Mouse (Mus musculus) megakaryocyte progenitor cell, adult 5-6 weeks (primary cell): Measurements from ENCODE around the gene Gm17455. TPM values are rescaled to one million over a fixed set of nuclear protein-coding genes. Genes with fewer than 3 reads are reported as not detected.
A peak's percentile ranks its signal among the peaks of the same experiment; 100 is the strongest.

Experiments used
- ATAC-seq: replicated peaks from 2 replicates; pipeline ENCODE4 v1.8.0; 2016; ENCODE audit warnings: mild to moderate bottlenecking, moderate TSS enrichment, inconsistent platforms; ENCODE audit not compliant: poor library complexity
- total RNA-seq, 2 experiments: library from RNA; stranded (forward) in 1 of 2; stranded (reverse) in 1 of 2; fragments of 157-497, 149-512 nt in 1 of 2; fragments of 200-1000 nt in 1 of 2; gene quantifications; 2 replicates each; pipeline versions ENCODE4 v1.2.3 to v1.2.4; 2015 to 2017

The Gm17455 gene
- total RNA-seq (2015) = 0.29 TPM in 1 of 2 replicates, not detected in the other
- not detected in 2 replicates for total RNA-seq (2017)

- no peak for ATAC-seq
Observed at GRCm38 (mm10) chr10:60399449-60399848, at the start of gene Gm17455. Gm17455 (plus strand) TSS chr10:60399726.

DNA sequence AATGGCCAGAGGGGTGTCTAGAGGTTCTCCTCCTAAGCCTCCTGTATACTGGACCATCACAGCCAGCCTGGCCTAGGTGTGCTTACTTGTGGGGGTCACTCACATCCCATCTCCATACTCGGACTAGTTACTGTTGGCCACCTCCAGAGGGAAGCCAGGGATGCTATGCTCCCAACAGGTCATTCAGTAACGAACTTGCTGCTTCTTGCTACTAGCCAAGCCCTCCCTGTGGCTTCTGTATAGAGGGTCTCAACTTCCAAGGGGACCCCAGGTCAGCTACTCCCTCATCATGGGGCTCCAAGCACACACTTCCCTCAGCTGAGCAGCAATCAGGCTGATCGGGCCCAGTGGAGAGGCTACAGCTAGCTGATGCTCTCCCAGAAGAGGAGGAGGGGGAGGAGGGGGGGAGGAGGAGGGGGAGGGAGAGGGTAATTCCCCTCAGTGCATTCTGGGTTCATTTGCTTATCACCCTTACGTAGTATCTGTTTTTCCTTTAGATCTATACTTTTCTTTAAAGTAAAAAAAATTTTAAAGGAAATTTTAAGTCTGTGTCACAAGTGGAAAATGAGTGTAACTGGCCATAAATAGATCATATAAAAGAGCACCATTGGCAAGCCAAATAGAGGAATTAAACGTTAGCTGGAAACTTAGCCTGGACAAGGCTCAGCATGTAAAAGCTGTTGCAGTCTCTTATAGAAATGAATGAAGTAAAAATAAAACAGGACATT lies 49.3 kb upstream of the Gm17455 start:
- no peak for ATAC-seq

DNA sequence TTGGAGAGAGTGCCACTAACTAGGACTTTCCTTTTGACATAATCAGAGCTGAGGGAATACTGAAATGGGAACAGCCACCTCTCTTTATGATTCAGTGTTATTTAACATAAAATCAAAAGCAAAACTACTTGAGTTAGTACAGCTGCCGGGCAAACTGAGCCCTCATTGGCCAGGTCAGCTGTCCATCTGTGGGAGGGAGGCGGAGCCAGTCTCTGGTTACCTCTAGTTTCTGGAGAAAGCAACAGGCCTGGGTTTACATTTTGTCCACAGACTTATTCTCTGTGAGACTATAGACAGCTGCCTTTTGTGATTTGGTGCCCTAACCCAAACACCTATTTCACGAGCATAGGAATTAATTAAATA lies 48.7 kb upstream of the Gm17455 start:
- ATAC-seq = peak; percentile 42

DNA sequence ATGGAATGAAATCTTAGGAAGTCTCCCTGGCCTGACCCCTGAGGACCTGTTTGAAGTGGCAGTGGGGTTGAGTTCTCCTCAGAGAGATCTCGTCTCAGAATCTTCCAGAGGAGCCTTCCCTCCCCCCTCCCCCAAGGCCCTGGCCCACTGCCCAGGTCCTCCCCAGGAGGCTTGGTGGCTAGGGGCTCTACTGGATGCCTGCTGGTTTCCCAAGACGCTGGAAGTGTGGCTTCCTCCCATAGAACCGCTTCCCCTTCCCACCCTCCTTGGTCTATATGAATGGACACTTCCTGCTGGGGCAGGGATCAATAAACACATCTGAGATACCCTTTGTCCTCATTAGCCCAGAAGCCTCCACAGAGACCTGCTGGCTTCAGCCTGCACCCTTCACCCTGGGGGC lies 48.3 kb upstream of the Gm17455 start:
- ATAC-seq = no peak

DNA sequence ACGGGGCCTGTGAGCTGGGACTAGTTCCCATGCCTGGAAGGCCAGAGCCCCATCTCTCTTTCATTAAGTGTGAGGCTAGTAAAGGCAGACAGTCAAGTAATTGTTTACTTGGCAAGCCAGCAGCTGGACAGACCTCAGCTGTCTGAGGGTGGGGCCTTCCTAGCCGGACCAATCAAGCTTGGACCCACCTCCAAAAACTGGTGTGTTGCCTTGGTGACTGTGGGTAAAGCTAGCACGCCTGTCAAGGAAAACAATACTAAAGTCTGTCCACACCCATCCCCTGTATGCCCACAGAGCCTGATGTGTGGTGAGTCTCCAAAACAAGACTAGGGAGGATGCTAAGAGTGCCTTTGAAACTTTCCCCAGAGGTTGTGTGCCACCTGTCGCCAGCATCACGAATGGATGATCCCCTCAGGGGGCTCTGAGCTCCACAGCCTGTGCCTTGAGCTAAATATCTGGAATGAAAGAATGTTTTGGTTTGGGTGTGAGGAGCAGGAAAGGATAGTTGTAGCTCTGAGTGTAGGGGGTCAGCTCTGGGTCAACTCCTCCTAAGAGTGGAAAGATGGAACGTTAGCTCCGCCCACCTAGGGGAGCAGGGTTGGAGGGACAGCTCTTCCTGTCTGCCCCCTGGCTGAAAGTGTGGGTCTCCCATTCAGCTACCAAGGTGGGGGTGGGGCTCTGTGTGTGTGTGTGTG lies 47.6 kb upstream of the Gm17455 start:
- peak; percentile 44 for ATAC-seq

DNA sequence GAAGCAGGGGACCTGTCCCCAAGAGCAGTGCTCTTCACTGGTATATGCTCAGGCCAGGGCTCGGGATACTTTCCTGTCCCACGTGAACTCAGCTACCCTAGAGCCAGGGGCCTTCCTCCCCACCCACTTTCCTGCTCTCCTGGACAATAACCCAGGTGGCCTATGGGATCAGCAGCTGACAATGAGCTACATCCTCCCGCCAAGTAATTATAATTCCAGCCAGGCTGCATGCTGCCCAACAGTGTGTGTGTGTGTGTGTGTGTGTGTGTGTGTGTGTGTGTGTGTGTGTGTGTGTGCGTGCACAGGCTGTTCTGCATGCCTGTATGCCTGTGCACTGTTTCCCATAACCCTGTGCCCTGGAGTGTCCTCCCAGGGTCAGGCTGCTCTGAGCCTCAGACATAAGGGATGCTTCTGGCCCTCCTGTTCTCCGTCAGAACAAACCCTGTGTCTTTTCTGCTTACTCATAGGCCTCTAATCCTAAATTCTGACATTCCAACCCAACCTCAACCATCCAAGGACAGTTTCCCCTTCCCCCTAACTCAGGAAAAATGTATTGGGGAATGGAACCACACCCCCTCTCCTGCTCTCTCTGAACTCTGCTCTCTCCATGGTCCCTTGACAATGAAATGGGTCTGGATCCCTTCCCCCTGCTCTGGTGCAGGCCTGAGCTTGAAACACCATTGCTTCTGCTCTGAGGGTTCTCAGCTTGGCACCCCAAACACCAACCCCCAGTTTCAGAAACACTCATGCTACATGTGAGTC lies 46.1 kb upstream of the Gm17455 start:
- no peak for ATAC-seq

DNA sequence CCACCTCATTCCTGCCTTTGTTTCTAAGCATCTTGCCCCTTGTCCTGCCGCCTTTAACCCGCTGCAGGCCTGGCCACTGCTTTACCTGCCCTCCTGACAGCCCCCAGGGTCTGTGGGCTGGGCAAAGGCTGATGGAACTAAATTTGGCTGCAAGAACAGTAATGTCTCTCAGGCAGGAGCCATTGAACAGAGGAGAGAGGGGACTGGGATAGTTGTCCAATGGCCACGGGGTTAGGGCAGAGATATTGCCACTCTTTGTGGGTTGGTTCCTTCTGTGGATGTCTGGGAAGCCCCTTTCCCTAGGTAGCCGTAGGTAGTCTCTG lies 45.6 kb upstream of the Gm17455 start:
- ATAC-seq = no peak

DNA sequence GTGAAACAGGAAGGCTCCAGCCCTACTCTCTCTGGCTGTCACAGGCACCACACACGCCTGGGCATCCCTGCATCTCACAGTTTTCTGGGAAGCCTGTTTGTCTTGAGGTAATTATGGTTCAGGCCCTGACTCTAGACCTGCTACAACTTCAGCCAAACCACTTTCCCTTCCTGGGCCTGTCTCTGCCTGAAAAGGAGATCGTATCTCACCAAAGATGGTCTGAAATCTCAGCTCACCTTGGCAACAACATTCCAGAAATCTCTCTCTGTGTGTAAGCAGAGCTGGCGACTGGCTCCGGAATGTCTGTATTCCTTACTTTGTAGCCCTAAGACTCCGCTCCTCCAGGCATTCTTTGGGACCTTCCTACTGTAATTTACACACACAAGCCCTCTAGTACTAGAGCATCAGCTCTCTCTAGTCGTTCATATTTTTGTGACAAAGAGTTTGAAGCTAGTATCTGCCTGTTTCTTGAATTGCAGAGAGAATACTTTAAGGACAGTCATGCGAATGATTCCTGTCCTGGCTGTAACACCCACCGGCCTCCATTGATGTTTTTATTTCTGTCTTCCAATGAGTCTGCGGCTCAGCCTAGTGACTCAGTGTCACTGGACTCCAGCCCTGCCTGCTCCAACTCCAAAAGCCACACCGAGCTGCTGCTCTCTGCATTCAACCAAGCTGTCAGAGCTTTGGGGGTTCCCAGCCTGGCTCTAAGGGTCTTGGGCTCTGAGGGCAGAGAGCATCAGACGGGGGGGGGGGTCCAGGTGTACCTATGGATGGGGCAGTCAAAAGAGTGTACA lies 44.4 kb upstream of the Gm17455 start:
- no peak for ATAC-seq

GRCm38 (mm10) chr10:60357441-60357840 lies 42.1 kb upstream of the Gm17455 start:
- no peak for ATAC-seq

DNA sequence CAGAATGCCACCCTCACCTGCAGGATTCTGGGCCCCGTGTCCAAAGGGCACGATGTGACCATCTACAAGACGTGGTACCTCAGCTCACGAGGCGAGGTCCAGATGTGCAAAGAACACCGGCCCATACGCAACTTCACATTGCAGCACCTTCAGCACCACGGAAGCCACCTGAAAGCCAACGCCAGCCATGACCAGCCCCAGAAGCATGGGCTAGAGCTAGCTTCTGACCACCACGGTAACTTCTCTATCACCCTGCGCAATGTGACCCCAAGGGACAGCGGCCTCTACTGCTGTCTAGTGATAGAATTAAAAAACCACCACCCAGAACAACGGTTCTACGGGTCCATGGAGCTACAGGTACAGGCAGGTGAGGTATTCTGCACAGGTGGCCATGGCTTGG lies 41.6 kb upstream of the Gm17455 start:
- no peak for ATAC-seq

GRCm38 (mm10) chr10:60358776-60359175 lies 40.8 kb upstream of the Gm17455 start:
- ATAC-seq = no peak

DNA sequence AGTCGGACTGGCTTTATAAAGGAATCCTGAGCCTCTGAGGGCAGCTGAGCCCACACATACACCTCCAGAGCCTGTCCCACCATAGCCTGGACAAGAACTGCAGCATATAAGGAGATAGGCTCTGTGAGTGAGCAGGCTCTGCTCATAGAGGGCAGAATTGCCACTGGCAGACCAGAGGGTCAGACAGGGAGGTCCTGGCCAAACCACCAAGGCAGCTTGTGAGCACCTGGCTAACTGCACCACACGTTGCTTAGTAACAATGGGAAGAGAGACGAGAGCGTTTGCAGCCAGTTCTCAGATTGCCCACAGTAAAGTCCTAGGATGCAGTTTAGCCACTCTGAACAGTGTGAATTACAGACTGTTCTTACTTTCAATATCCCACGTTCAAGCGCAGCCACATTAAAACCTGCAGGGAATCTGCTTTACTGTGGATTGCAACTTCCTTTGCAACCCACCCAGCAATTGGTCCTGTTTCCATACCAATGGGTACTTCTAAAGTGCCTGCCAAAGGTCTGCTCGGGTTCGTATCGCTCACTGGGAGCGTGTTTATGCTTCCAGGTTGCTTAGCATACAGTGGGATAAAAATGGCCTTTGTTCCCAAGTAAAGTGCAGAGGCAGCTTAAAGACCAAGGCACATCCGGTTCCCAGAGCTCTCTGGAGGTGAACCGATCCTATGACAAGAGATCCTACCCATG lies 37.8 kb upstream of the Gm17455 start:
- no peak for ATAC-seq

DNA sequence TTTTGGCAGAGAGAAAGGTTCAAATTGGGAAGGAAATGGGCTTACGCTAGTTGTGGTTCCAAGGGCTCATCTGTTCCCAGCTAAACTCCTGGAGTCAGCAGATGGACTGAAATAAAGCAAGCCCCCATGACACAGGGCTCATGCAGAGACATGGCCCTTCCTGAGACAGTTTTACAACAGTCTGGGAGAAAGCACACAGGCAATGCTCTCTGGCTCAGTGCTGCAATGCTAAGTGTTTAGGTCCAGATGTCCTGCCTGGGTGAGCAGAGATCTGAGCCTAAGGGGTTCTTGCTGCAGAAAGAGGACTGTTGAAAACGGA lies 37.3 kb upstream of the Gm17455 start:
- peak; percentile 17; the same call in 1 of the 2 replicates for ATAC-seq

DNA sequence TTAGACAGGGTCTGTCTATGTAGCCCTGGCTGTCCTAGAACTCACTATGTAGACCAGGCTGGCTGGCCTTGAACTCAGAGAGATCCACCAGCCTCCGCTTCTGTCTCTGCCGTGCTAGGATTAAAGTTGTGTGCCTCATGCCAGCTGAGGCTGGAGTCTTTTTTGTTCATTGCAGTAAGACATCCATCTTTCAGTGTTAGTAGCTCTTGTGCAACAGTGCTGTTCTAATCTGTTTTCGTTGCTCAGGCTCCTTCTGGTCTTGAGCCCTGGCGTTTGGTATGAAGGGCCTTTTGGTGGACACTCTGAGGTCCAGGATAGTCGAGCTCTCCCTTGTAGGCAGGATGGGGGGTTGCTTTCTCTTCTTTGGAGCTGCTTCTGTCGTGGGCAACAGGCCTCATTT lies 36.1 kb upstream of the Gm17455 start:
- ATAC-seq = no peak

DNA sequence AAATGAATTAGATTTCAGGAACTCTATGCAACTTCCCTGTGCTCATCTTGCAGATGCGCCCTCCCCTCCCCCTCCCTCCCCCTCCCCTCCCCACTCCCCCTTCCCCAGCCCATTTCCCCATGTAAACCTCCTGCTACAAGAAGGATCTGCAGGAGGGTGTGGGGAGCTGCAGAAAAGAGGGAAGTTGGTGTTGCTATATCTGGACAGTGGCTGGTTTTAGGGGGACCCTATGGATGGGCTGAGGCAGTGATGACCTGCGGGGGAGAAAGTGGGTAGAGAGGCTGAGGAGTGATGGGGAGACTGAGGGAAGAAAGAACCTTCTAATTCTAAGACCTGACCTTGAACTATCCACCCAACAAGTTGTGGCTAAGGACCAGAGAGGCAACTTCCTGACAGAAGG lies 32.4 kb upstream of the Gm17455 start:
- peak; percentile 54 for ATAC-seq

GRCm38 (mm10) chr10:60367904-60368303 lies 31.6 kb upstream of the Gm17455 start:
- ATAC-seq = no peak

DNA sequence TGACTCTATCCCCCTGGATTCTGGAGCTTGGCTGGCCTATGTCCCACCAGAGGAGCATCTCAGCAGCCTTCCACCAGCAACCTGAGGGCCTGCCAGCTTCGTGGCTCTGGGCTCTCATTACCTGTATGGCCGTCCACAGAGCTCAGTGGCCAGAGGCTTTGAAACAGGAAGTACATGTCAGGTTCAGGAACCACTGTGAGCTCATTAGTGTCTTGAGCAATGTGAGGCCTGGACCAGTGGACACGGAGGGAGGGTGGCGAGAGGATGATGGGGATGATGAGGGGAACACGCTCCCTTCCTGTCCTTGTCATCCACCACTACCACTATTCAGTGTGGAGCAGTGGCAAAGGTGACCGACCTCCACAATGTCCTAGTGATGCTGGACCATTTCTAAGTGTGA lies 30.1 kb upstream of the Gm17455 start:
- peak; percentile 33 for ATAC-seq

GRCm38 (mm10) chr10:60370098-60370497 lies 29.4 kb upstream of the Gm17455 start:
- ATAC-seq = no peak

DNA sequence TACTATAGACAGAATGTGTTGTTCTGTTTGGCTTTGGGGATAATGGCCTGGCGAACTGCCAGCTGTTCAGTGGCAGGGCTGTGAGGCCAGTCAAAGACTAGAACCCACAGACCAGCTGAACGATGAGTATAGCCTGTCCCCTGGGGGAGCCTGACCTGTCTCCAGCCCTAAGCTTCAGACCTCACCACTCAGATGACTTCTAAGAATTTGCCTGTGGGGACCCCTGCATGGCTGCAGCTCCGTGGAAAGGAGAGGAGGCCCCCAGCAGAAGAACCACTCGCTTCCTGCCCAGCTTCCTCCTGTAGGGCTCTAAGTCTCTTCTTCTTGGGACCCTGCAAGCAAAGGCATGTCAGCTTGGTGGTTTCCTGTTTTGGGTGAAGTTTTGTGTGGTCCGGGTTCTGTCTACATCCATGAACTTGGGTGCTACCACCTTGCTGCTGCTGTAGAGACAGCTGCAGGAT lies 28.9 kb upstream of the Gm17455 start:
- ATAC-seq = no peak; the same call in 1 of the 2 replicates

GRCm38 (mm10) chr10:60371596-60372386 lies 27.7 kb upstream of the Gm17455 start:
- peak; percentile 46 for ATAC-seq
